Mouse (Mus musculus): ENCODE measurements around the gene Nipsnap3a.

The Nipsnap3a gene

DNA sequence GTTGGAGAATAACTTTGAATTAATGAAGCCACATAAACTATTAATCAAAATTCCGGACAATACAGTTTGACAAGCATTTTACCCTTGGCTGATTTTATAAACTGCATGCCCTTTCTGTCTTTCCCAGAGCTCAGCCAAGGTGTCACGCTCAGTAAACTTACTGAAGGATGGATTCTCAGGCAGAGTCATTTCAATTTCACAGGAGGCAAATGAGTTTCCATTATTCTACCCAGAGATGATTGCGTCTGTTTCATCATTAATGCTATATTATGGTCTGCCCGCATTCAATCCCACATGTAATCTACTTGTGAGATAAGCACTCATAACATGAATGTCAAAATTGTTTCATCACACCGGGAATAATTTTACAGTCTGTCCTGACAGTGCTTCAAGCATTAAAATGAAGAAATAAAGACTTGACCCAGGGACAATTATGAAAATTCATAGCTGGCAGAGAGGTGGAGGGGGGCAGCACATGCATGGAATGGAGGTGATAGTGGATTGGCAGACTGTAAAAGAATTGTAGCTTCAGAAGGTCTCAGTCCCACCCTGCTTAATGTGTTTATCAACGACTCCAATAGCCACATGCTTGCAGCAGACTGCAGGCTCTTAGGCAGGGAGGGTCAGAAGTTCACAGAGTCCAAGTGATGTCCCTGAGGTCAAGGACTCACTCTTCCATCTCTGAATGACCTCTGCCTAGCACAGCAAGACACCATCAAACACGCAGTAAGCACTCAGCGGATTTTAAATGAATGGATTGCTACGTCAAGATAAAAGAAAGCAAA is 57.4 kb downstream of the Nipsnap3a start:
- in situ Hi-C loops (cut with MboI) = no loop called here
